Mouse (Mus musculus) embryo, embryonic 9.5 days (tissue): ENCODE data around the gene Zdhhc15.
A peak's percentile ranks its signal among the peaks of the same experiment; 100 is the strongest.
"Not testable (repeated sequence)": the region's sequence is repeated elsewhere in the genome, so short reads cannot be mapped to it uniquely, and the experiment has no call there.

ENCODE experiments used
- DNase-seq: peaks from one replicate; pipeline ENCODE4 v3.0.0-alpha.2; 2017; ENCODE audit errors: extremely low spot score

Gene Zdhhc15

DNA sequence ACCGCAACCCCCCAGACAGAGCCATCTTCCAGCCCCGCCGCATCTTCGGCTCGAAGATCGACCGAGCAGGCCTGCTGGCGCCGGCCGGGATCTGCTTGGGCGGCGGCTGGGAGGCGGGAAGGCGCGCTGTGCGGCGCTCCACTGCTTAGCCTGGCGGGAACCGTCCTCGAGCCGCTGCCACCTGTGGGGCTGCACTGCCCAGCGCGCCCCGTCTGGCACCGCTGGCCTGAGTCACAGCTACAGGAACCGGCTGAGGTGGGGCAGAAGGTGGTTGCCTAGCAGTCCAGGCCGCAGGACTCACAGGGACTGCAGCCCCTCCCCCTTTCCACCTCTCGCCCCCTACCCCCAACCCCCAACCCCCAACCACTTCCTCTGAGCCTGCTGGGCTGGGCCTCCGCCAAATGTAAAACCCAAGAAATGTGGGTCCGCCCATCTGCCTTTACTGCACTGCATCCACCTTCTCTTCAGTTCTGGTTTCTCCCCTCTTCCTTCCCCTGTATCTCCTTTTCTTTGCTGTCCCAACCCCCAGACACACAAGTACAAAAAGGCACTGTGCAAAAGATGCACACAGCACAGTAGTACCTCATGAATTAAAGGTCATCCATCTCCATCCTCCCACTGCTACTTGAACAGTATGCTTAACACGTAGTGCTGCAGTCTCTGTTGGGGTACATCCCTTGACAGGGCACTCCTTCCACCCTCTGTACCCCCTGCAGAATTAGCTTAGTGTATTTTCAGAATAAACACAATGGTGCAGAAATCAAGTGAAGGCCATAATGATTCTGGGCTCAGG, at the start of gene Zdhhc15:
TSS of gene Zdhhc15 (minus strand) at position 308 of the 793 bp plus-strand sequence.
- DNase-seq: peak; percentile 53

DNA sequence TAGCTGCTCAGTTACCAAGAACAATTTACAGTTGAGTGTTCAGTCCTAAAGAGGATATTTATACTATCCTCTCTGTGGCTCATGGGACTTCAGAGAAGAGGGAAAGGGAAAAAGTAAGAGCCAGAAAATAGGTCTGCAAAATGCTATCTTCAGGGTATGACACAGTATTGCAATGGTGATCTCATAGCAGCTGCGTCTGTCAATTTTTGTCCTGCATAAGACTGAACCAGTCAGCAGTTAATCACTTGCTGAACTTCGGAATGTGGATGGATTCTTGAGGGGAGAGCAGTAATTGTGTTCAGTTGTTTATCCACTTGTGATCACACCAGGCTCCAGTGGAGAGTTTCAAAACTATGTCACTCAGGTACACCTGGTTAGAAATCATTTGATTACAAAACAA, 37.1 kb upstream of the Zdhhc15 start:
- DNase-seq: no peak

DNA sequence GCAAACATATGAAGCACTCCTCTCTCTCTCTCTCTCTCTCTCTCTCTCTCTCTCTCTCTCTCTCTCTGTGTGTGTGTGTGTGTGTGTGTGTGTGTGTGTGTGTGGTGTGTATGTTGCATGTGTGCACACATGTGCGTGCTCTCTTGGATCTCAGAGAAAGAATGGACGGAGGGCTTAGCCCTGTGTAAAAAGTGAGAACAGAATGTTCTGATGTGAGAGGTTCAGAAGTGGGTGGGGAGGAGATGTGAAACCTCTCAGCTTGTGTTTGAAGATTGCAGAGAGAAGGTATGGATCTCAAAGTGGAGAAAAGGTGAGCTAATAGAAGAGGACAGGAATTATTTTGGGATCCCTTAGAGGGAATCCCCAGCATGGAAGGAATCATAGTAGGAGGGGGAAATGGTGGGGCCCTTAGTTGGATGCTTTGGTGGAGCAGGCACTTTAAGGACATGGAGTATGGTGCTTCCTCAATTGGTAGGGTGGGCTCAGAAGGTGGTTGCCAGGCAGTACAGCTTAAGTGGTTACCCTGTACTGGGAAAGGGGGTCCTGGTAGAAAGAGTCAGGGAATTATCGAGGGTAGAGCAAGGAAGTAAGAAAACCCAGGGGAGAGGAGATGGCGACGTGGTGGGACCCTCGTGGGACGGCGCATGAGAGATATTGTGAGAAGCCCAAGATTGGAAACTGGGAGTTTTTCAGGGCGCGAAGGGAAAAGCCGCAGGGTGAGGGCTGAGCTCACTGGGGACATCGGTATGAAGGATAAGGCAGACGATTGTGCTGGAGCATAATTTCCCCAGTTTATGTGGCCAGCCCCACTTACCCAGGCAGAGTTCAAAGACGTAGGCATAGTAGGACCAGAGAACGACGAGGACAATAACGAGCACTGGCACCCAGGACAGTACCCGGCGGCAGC, 761 bp downstream of the Zdhhc15 start:
- peak; percentile 1 for DNase-seq

DNA sequence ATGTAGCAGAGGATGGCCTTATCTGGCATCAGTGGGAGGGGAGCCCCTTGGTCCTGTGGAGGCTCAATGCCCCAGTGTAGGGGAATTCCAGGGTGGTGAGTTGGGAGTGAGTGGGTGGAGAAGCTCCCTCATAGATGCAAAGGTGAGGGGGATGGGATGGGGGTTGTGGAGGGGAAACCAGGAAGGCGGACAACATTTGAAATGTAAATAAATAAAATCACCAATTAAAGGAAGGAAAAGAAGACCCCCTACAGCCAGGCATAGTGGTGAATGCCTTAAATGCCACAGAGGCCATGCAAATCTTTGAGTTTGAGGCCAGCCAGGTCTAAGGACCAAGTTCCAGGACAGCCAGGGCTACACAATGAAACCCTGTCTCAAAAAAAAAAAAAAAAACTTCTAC, 13.9 kb downstream of the Zdhhc15 start:
- no peak for DNase-seq

DNA sequence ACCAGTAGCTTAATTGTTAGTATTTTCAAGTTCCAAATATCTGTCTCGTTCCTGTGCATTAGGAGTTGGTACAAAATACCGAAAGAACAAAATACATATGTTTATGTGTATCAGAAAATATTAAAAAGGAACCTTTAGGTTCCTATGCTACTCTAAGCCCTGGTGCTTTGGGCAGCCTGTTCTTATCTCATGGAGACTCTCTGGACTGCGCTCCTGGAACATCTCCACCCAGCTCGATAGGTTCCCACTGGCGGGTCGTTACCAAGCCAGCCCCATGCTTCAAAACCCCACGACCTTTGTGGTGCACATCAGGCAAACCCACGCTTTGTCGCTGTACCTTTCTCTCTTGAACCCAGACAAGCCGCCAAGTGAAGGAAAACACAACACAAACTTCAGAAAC, 58.3 kb downstream of the Zdhhc15 start:
- DNase-seq: no peak

DNA sequence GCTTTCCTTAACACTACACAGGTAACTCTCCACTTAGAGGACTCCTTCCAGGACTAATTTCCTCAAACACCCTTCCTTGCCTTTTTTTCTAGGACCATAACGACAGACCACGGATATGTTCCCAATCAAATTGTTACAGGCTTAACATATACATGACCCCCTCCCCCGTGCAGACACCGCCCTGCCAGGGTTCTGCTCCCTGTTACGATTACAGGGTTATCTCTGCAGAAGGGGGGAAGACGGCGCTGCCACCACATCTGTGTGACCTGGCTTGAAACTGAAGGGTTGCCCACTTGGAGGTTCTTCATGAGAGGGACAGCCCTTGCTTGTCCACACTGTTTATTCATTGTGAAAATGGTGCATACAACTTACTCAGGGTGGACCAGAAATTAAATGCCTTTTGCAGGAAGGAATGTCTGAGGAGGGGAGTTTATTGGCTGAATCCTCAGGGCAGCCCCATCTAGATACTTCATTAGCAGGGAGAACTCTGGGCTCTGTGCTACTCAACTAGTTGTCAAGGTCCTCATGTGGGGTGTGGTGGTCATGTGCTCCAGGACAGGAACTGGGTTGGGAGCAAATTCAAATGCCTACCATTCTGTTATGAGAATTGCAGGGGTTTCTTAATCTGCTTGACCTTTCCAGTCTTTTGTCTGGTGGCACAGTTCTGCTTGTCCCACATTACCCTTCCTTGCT, 67.0 kb downstream of the Zdhhc15 start:
- not testable (repeated sequence) for DNase-seq

DNA sequence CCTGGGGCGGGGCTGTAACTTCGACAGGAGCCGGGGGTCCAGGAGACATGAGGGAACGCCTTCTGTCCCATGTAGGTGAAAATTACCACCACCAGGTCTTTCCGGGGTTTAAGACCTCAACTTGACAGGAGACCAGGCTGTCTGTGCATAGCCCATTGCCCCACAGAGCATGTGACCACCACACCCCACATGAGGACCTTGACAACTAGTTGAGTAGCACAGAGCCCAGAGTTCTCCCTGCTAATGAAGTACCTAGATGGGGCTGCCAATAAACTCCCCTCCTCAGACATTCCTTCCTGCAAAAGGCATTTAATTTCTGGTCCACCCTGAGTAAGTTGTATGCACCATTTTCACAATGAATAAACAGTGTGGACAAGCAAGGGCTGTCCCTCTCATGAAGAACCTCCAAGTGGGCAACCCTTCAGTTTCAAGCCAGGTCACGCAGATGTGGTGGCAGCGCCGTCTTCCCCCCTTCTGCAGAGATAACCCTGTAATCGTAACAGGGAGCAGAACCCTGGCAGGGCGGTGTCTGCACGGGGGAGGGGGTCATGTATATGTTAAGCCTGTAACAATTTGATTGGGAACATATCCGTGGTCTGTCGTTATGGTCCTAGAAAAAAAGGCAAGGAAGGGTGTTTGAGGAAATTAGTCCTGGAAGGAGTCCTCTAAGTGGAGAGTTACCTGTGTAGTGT, 68.5 kb downstream of the Zdhhc15 start:
- not testable (repeated sequence) for DNase-seq

DNA sequence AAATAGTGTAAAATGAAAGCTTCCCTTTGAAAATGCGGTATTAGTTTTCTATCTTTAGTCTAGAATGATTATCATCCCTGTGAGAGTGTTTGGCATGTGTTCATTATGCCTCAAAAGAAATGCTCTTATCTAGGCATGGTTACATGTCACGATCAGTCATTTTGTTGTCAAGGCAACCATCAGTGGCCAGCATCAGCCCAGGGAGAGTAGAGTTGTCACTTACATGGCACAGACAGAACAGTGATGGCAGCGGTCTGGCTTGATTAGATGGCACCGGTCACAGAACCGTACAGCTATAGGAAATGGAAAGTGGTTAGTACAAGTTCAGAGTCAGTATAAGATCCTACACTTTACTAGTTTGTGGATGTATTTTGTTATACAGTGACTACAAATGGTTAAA, 96.9 kb downstream of the Zdhhc15 start:
- DNase-seq: no peak

DNA sequence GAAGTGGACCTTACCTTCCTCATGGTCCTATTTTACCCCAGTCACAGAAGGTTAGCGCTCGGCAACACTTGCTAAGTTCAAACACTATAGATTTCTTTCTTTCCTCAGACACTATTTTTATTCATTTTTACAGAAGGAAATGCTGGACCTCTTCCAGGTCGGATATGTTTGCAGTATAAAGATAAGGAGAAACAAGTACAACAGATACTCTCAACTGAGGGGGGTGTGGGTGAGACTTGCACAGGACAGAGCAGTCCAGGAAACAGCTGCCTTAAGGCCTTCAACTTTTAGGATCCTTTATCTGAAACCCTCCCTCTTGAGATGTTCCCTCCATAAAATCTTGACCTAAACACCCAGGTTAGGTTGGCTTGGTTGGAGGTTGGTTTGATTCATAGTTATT, 103.4 kb downstream of the Zdhhc15 start:
- DNase-seq: no peak

DNA sequence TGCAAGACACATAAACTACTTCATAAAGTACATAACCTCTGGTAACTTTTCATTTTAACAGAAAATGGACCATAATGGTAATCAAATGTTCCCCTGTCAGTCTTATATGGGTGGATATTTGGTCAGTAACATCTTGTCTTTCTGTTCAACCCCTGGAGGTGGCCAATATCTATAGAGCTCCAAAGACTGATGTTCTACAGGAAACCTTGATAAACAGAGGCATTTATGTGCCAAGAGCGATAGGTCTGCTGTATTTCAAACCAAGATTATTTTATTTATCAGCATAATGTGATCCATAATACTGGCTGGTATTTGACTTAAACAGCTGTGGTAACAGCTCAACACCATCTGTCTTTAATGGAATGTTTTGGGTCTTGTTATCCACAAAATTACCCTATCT, 125.6 kb downstream of the Zdhhc15 start:
- no peak for DNase-seq

DNA sequence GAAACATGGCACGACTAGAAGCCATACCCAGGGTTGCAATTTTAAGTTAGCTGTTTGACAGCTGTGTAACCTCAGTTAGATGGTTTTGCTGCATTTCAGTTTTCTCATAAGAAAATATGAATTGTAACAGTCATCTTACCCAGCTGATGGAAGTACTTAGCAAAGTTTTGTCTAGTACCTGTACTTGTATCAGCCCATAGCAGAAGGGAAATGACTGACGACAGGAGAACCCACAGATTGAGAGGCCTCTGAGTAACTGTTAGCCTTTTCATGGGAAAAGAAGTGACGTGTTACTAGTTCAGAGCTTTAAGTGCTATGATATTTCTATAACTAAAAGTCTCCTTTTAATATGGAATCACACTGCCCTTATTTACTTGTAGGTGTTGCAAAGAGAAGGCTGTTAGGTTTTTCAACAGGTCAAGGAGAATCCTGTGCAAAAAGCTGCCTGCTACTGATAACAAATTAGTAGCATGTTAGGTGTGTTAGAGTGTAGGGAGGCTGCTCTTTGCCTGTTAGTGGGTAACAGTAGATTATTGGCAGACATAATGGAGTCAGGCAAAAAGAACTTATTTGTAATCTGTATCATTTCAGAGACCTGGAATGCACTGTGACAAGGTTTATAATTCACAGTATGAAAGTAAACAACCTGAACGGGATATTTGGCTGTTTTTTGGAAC, 126.8 kb downstream of the Zdhhc15 start:
- no peak for DNase-seq

DNA sequence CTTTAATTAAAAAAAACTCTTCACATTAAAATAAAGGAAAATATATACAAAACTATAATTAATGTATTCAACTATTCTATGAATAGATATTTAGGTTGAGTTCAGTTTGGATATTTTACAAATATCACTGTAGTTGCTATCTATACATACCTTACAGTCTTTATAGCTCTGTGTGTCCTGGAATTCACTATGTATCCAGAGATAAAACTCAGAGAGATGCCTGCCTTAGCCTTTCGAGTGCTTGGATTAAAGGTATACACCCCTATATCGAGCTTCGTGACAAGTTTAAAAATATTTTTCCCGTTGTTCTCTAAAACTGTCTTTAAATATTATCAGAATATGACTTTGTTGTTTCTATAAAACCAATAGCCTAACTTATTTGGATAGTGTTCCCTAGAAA, 128.2 kb downstream of the Zdhhc15 start:
- DNase-seq: no peak

DNA sequence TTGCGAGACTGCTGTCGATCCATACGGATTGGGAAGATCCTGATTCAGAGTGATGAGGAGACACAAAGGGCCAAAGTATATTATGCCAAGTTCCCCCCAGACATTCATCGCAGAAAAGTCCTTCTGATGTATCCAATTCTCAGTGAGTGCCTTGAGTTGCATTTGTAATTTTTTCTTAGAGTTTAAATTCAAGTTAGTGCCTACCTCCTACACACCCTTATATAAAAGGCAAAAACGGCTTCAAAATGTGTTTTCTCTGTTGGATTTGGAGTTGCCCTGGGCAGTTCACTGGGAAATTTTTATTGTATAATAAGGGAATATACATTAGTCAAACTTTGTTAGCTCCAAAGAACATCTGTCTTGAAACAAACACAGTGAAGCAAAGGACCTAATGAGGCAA, 169.1 kb downstream of the Zdhhc15 start:
- no peak for DNase-seq

DNA sequence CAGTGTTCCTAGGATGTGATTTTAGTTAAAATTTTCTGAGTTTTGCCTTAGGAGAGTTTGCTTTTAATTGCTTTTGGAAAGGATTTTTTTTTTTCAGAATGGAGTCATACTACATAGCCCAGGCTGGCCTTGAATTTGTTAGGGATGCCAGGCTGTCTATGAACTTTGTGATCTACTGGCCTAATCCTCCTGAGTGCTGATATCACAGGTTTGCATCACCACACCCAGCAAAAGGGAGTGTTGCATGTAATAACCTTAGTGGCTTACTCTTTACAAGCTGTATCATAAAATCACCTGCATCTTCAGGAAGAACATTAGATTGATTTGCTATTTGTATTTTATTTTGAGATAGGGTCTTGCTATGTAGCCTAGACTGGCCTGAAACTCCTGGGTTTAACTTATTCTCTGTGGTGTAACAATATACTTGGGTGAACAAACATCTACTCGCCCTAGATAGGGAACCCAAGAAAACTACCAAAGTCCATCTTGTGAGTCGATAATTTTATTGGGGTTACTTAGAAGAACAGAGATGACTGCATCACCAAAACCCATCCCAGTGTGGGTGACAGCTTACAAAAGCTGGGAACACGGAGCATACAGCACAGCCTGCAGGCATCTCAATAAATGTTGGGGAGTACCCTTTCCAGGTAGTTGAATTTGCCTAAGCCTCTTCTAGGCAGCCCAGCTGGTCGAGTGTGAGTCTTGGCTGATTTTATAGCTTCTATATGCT, 181.1 kb downstream of the Zdhhc15 start:
- DNase-seq: no peak

DNA sequence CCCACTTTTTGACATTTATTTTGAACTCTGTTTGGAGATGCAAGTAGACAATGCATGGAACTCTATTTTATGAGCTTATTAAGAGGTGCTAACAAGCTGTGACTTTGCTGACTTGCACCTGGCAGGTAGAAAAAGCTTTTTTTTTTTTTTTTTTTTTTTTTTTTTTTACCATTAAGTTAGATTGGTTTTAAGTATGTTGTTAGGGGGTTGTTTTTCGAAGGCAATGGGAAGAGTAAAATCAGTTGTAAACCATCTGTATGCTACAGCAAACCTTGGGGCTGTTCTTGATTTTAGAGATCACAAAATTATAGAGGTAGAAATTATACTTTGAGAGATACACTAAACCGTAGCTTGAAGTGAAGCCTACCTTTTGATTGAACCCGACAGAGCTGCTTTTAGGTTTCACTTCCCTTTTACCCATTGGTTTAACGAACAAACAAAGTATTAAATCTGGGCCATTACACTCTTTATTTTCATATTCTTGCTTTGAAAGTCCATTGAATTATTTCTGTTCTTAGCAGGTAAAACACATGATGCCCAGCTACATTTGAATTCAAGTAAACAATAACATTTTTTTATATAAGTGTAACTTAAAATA, 181.9 kb downstream of the Zdhhc15 start:
- no peak for DNase-seq

DNA sequence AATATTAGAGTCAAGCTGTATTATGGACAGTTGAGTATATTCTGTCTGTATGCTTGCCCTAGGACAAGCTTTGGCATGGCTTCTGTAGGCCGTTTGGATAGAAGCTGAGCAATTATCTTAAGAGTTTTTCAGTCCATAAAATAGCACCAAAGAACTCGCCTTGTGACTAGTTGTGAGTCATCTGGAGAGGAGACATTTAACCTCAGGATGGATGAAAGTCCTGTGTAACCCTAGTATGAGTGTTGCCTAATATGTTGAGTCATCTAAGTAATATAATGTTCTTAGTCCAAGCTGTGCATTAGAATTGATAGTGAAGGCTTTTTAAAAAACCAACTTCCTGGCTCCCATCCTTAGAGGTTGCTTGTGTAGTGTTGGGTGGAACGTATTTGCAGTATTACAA, 182.8 kb downstream of the Zdhhc15 start:
- no peak for DNase-seq
